Mouse (Mus musculus) midbrain, embryonic 14.5 days (tissue): ENCODE data around the gene Tmem158. TPM values are rescaled to one million over a fixed set of nuclear protein-coding genes. Genes with fewer than 3 reads are reported as not detected.

ENCODE experiments used
- ATAC-seq: fragments of 200-750 bp; cut with Nextera tagmentation; 2 replicates; pipeline ENCODE4 v1.8.0; 2017; ENCODE audit warnings: moderate number of reproducible peaks, moderate library complexity; ENCODE audit not compliant: low FRiP score, low TSS enrichment
- DNase-seq: peaks from one replicate; pipeline ENCODE4 v3.0.0-alpha.2; 2015
- H3K27ac ChIP-seq: fragments of 300-500 bp; sonication (generic); replicated peaks from 2 replicates; pipeline ENCODE4 v1.5.1; 2014; ENCODE audit warnings: mild to moderate bottlenecking, low read depth, low read length, moderate library complexity
- H3K27me3 ChIP-seq: fragments of 300-500 bp; sonication (generic); 2 replicates; pipeline ENCODE4 v1.6.1; 2014; ENCODE audit warnings: low read length, control low read depth, mixed read lengths; ENCODE audit not compliant: control insufficient read depth, insufficient read depth
- H3K36me3 ChIP-seq: fragments of 300-500 bp; sonication (generic); 2 replicates; pipeline ENCODE4 v1.6.1; 2014; ENCODE audit warnings: low read length, control low read depth; ENCODE audit not compliant: control insufficient read depth, insufficient read depth
- H3K4me1 ChIP-seq: fragments of 300-500 bp; sonication (generic); 2 replicates; pipeline ENCODE4 v1.6.1; 2014; ENCODE audit warnings: mild to moderate bottlenecking, antibody characterized with exemption, low read length, control low read depth; ENCODE audit not compliant: control insufficient read depth, insufficient read depth
- H3K4me2 ChIP-seq: fragments of 300-500 bp; sonication (generic); 2 replicates; pipeline ENCODE4 v1.6.1; 2014; ENCODE audit warnings: mild to moderate bottlenecking, low read length, moderate library complexity
- H3K4me3 ChIP-seq: fragments of 300-500 bp; sonication (generic); replicated peaks from 2 replicates; pipeline ENCODE4 v1.5.1; 2014; ENCODE audit warnings: low read depth, low read length
- H3K9ac ChIP-seq: fragments of 300-500 bp; sonication (generic); replicated peaks from 2 replicates; pipeline ENCODE4 v1.6.1; 2014; ENCODE audit warnings: mild to moderate bottlenecking, low read length, moderate library complexity
- H3K9me3 ChIP-seq: fragments of 300-500 bp; sonication (generic); 2 replicates; pipeline ENCODE4 v1.6.1; 2016; ENCODE audit warnings: low read length, control low read depth, mixed read lengths; ENCODE audit not compliant: control insufficient read depth
- WGBS: fragments of 180-500 bp; shearing (Covaris S2); extraction: QIAGEN DNeasy Blood & Tissue Kit; methylation state at CpG from one replicate; pipeline ENCODE4 v1.1.7; 2014; 5-methylcytosine and 5-hydroxymethylcytosine counted together
- polyA plus RNA-seq: library from polyadenylated mRNA; unstranded; fragments of >200 nt; fragmentation: Nextera tagmentation; extraction: Ambion mirVana; gene quantifications from 2 replicates; pipeline ENCODE4 v1.2.1, GENCODE M21; 2014

The Tmem158 gene
- polyA plus RNA-seq, 1 experiment from 2014 or later: 26.6 TPM

GRCm38 (mm10) chr9:123288378-123288777, 27.8 kb upstream of the Tmem158 start:
- no peaks in the 10 kb centered on the region for H3K36me3 ChIP-seq
- DNase-seq (no peak), ATAC-seq (no peak)
- no peaks in the 10 kb centered on the region for H3K27me3 ChIP-seq
- WGBS: 71% methylated on average over 3 of the region's 3 CpGs
- H3K4me1 ChIP-seq: no peaks in the 10 kb centered on the region
- H3K4me3 ChIP-seq: no peak overlapping the region
- no peak overlapping the region for H3K4me2 ChIP-seq
- H3K9me3 ChIP-seq: no peaks in the 10 kb centered on the region
- H3K27ac ChIP-seq: no peak overlapping the region
- H3K9ac ChIP-seq: no peak overlapping the region

DNA sequence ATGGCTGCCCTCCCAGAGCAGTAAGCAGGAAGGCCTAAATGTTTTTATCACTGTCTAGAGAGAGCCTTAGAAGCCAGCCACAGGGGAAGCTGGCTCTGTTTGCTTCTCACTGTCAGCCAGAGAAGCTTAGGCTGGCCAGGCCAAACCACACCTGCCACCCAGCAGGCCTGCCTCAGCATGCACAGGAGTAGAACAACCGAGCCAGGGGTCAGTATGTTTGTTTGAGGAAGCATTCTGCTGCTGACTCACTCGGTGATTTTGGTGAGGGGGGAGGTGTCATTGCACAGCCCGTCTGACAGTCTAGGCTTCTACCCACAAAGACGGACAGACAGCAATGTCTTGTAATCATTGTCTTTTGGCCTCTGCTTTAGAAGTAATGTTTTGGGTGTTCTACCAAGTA, 25.1 kb upstream of the Tmem158 start:
- Histone ChIP-seq H3K4me2 (no peak overlapping the region), H3K36me3 (no peaks in the 10 kb centered on the region), H3K27me3 (no peaks in the 10 kb centered on the region), H3K9ac (no peak overlapping the region), H3K27ac (no peak overlapping the region), H3K9me3 (no peaks in the 10 kb centered on the region), H3K4me3 (no peak overlapping the region), H3K4me1 (no peaks in the 10 kb centered on the region)
- DNase-seq (no peak), ATAC-seq (no peak)
- 60% methylated on average over 4 of the region's 4 CpGs for WGBS

- H3K27me3 ChIP-seq: no peaks in the 10 kb centered on the region
- no peak overlapping the region for H3K27ac ChIP-seq
- H3K9me3 ChIP-seq: no peaks in the 10 kb centered on the region
- H3K4me1 ChIP-seq: no peaks in the 10 kb centered on the region
- H3K9ac ChIP-seq: no peak overlapping the region
- H3K36me3 ChIP-seq: no peaks in the 10 kb centered on the region
- DNase-seq (no peak), ATAC-seq (no peak)
- H3K4me3 ChIP-seq: no peak overlapping the region
- no peak overlapping the region for H3K4me2 ChIP-seq
These were observed 20.2 kb upstream of the Tmem158 start for GRCm38 (mm10) chr9:123280775-123281174.

GRCm38 (mm10) chr9:123278003-123278402, 17.4 kb upstream of the Tmem158 start:
- H3K4me2 ChIP-seq: no peak overlapping the region
- H3K4me1 ChIP-seq: no peaks in the 10 kb centered on the region
- no peak for DNase-seq
- WGBS: 83% methylated on average over 2 of the region's 2 CpGs
- no peaks in the 10 kb centered on the region for H3K9me3 ChIP-seq
- no peak overlapping the region for H3K4me3 ChIP-seq
- H3K36me3 ChIP-seq: no peaks in the 10 kb centered on the region
- H3K27ac ChIP-seq: no peak overlapping the region
- ATAC-seq: no peak
- no peaks in the 10 kb centered on the region for H3K27me3 ChIP-seq
- H3K9ac ChIP-seq: no peak overlapping the region

GRCm38 (mm10) chr9:123275373-123275772, 14.8 kb upstream of the Tmem158 start:
- no peaks in the 10 kb centered on the region for H3K36me3 ChIP-seq
- ATAC-seq: no peak
- WGBS: 91% methylated on average over 2 of the region's 2 CpGs

GRCm38 (mm10) chr9:123274674-123275073, 14.1 kb upstream of the Tmem158 start:
- DNase-seq (no peak), ATAC-seq (no peak)
- no peaks in the 10 kb centered on the region for H3K4me1 ChIP-seq
- H3K4me3 ChIP-seq: no peak overlapping the region
- H3K27me3 ChIP-seq: no peaks in the 10 kb centered on the region
- H3K36me3 ChIP-seq: no peaks in the 10 kb centered on the region
- H3K9me3 ChIP-seq: no peaks in the 10 kb centered on the region
- no peak overlapping the region for H3K27ac ChIP-seq
- no peak overlapping the region for H3K9ac ChIP-seq
- 83% methylated on average over 5 of the region's 5 CpGs for WGBS
- H3K4me2 ChIP-seq: no peak overlapping the region

More at GRCm38 (mm10) chr9:123275373-123275772, 14.8 kb upstream of the Tmem158 start:
- no peak for DNase-seq
- no peak overlapping the region for H3K4me2 ChIP-seq
- H3K9ac ChIP-seq: no peak overlapping the region
- no peaks in the 10 kb centered on the region for H3K9me3 ChIP-seq
- H3K4me1 ChIP-seq: no peaks in the 10 kb centered on the region
- no peak overlapping the region for H3K27ac ChIP-seq
- no peak overlapping the region for H3K4me3 ChIP-seq
- H3K27me3 ChIP-seq: no peaks in the 10 kb centered on the region

GRCm38 (mm10) chr9:123273876-123274275, 13.3 kb upstream of the Tmem158 start:
- H3K4me2 ChIP-seq: no peak overlapping the region
- H3K4me1 ChIP-seq: no peaks in the 10 kb centered on the region
- no peak for ATAC-seq
- 63% methylated on average over 2 of the region's 2 CpGs for WGBS
- DNase-seq: no peak
- no peaks in the 10 kb centered on the region for H3K9me3 ChIP-seq
- H3K27ac ChIP-seq: no peak overlapping the region
- no peak overlapping the region for H3K9ac ChIP-seq
- H3K27me3 ChIP-seq: no peaks in the 10 kb centered on the region
- H3K36me3 ChIP-seq: no peaks in the 10 kb centered on the region
- H3K4me3 ChIP-seq: no peak overlapping the region

- DNase-seq (no peak), ATAC-seq (no peak)
- H3K4me2 ChIP-seq: no peak overlapping the region
- H3K27ac ChIP-seq: no peak overlapping the region
- WGBS: 88% methylated on average over 4 of the region's 4 CpGs
- no peaks in the 10 kb centered on the region for H3K27me3 ChIP-seq
- H3K4me1 ChIP-seq: no peaks in the 10 kb centered on the region
- H3K36me3 ChIP-seq: no peaks in the 10 kb centered on the region
- no peaks in the 10 kb centered on the region for H3K9me3 ChIP-seq
- no peak overlapping the region for H3K9ac ChIP-seq
- no peak overlapping the region for H3K4me3 ChIP-seq
These were observed 11.0 kb upstream of the Tmem158 start for GRCm38 (mm10) chr9:123271552-123271951.

DNA sequence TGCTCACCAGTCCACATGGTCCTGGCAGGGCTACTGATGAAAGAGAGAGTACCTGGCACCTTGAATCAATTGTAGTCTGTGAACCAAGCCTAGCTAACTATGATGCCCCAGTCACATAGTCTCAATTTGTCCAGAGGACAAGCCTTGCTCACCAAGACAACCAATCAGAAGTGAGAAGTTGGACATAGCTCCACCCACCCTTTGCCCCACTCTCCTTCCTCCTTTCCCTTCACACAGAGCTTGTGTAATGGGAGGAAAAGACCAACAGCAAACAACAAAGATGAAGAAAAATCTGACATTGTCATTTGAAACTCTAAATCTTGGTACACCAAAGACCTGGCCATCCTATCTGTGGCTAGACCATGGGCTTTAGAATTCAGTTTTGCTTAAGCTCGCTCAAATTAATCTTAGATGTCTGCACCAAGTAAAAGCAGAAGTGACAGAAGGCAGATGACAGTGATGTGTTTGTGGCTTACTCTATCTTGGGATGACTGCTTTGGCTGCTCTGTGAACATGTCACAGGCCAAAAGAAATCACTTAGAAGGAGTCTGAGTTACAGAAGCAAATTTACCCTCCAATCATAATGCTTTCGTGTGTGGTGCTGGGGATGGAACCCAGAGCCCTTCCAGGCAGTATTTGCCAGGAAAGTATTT, 9.5 kb upstream of the Tmem158 start:
- Histone ChIP-seq H3K4me1 (no peaks in the 10 kb centered on the region), H3K36me3 (no peaks in the 10 kb centered on the region), H3K4me2 (no peak overlapping the region), H3K9ac (no peak overlapping the region), H3K27me3 (no peaks in the 10 kb centered on the region), H3K9me3 (no peaks in the 10 kb centered on the region), H3K27ac (no peak overlapping the region), H3K4me3 (no peak overlapping the region)
- 87% methylated on average over 2 of the region's 2 CpGs for WGBS
- ATAC-seq (no peak), DNase-seq (no peak)
